Mouse (Mus musculus) bone marrow, adult 2 months (tissue): Measurements from ENCODE around the gene Larp1.

Experiments
- CTCF ChIP-seq: fragments of 200-500 bp; IDR thresholded peaks from 2 replicates; pipeline ENCODE4 v1.5.1; 2011; ENCODE audit warnings: low read length, control low read depth; ENCODE audit not compliant: control insufficient read depth, insufficient read depth
- POLR2A ChIP-seq: fragments of 200-500 bp; IDR thresholded peaks from 2 replicates; pipeline ENCODE4 v1.6.1; 2011; ENCODE audit warnings: low read depth, mild to moderate bottlenecking, control low read depth, low read length, borderline replicate concordance; ENCODE audit not compliant: control insufficient read depth

DNA sequence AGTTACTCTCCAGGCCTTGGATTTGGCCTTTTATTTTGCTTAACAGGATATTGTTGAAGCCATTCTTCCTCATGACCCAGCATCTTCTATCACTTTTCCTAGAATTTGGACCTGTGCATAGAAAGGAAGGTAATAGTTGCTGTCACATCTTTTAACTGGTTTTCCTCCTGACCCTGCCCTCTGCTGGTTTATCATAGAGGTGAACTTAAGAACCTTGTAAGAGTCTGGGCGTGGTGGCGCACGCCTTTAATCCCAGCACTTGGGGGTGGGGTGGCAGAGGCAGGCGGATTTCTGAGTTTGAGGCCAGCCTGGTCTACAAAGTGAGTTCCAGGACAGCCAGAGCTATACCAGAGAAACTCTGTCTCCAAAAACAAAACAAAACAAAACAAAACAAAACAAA lies 9.8 kb downstream of the Larp1 start:
- TF ChIP-seq CTCF (no peak), POLR2A (no peak)
